Mouse (Mus musculus): Measurements from ENCODE around the gene Them7. TPM values are rescaled to one million over a fixed set of nuclear protein-coding genes. Genes with fewer than 3 reads are reported as not detected.
A peak's percentile ranks its signal among the peaks of the same experiment; 100 is the strongest.

Them7 gene
- polyA plus RNA-seq, 1 experiment from 2014 or later: 0.17 TPM

- Histone ChIP-seq H3K4me3 (ENCODE audit: low read depth, low read length) (no peak overlapping the region), H3K4me2 (replicated peaks; ENCODE audit: low read depth, low read length) (no peak overlapping the region), H3K27ac (ENCODE audit: low read depth, low read length) (no peak overlapping the region), H3K9ac (ENCODE audit: low read depth, low read length) (no peak overlapping the region), H3K27me3 (ENCODE audit: control insufficient read depth, insufficient read depth, low read length) (peaks cover 2% of the 10 kb centered on the region; the same call in 1 of the 2 replicates), H3K4me1 (replicated peaks; ENCODE audit: control insufficient read depth, insufficient read depth, low read length) (no peaks in the 10 kb centered on the region), H3K36me3 (ENCODE audit: control insufficient read depth, insufficient read depth, low read length) (no peaks in the 10 kb centered on the region), H3K9me3 (ENCODE audit: control insufficient read depth, low read length) (no peaks in the 10 kb centered on the region)
- WGBS: 77% methylated on average over 2 of the region's 2 CpGs
- ATAC-seq (ENCODE audit: low FRiP score) (no peak), DNase-seq (ENCODE audit: low spot score) (no peak)
Observed at GRCm38 (mm10) chr2:105335661-105336060, 111.5 kb downstream of the Them7 start.

DNA sequence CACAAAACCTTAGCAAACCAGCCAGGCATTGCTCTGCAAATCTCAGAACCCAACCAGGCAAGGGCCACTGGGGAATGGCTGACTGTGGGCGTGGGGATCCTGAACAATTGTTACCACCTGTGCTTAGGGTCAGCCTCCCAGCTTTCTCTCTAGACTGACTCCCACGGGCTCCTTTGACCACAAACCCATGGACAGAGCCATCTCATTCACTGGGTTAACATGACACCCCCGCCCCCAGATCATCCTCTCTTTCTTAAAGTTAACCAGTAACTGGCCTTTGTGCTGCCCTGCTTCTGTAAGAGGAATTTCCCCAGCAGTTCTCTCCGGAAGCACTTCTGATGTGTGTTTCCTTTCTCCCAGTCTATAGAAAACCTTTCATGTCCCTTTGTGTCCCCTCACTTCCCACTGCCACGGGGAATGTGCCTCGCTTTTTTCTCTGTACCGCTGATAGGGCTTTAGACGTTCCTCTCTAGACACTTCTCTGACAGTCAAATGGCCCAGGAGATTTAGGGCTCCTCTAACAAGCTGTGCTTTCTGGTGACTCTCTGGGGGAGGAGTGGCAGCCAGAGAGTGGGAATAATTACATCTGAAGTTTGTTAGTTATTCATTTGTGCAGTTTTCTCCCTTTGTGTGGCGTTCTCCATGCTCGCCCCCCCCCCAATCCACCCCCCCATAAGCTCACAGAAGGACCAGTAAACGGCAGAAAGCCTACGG, 112.4 kb downstream of the Them7 start:
- Histone ChIP-seq H3K4me2 (replicated peaks; ENCODE audit: low read depth, low read length) (no peak overlapping the region), H3K9me3 (ENCODE audit: control insufficient read depth, low read length) (no peaks in the 10 kb centered on the region), H3K4me3 (ENCODE audit: low read depth, low read length) (no peak overlapping the region), H3K9ac (ENCODE audit: low read depth, low read length) (no peak overlapping the region), H3K4me1 (replicated peaks; ENCODE audit: control insufficient read depth, insufficient read depth, low read length) (no peaks in the 10 kb centered on the region), H3K27ac (ENCODE audit: low read depth, low read length) (no peak overlapping the region), H3K27me3 (ENCODE audit: control insufficient read depth, insufficient read depth, low read length) (peaks cover 2% of the 10 kb centered on the region; the same call in 1 of the 2 replicates), H3K36me3 (ENCODE audit: control insufficient read depth, insufficient read depth, low read length) (no peaks in the 10 kb centered on the region)
- no peak for ATAC-seq (ENCODE audit: low FRiP score)
- no peak for DNase-seq (ENCODE audit: low spot score)
- WGBS: 21% methylated on average over 12 of the region's 12 CpGs

- no peaks in the 10 kb centered on the region for H3K27me3 ChIP-seq (ENCODE audit: control insufficient read depth, insufficient read depth, low read length)
- no peak for DNase-seq (ENCODE audit: low spot score)
- no peaks in the 10 kb centered on the region for H3K4me1 ChIP-seq (replicated peaks; ENCODE audit: control insufficient read depth, insufficient read depth, low read length)
- H3K27ac ChIP-seq (ENCODE audit: low read depth, low read length): no peak overlapping the region
- WGBS: 32% methylated on average over 8 of the region's 8 CpGs
- no peak overlapping the region for H3K4me3 ChIP-seq (ENCODE audit: low read depth, low read length)
- H3K9ac ChIP-seq (ENCODE audit: low read depth, low read length): no peak overlapping the region
- H3K4me2 ChIP-seq (replicated peaks; ENCODE audit: low read depth, low read length): no peak overlapping the region
- no peaks in the 10 kb centered on the region for H3K36me3 ChIP-seq (ENCODE audit: control insufficient read depth, insufficient read depth, low read length)
- no peaks in the 10 kb centered on the region for H3K9me3 ChIP-seq (ENCODE audit: control insufficient read depth, low read length)
- ATAC-seq (ENCODE audit: low FRiP score): no peak
Observed at GRCm38 (mm10) chr2:105337171-105337875, 113.2 kb downstream of the Them7 start.

- Histone ChIP-seq H3K27ac (ENCODE audit: low read depth, low read length) (no peak overlapping the region), H3K4me2 (replicated peaks; ENCODE audit: low read depth, low read length) (no peak overlapping the region), H3K4me1 (replicated peaks; ENCODE audit: control insufficient read depth, insufficient read depth, low read length) (no peaks in the 10 kb centered on the region), H3K36me3 (ENCODE audit: control insufficient read depth, insufficient read depth, low read length) (no peaks in the 10 kb centered on the region), H3K9me3 (ENCODE audit: control insufficient read depth, low read length) (no peaks in the 10 kb centered on the region), H3K27me3 (ENCODE audit: control insufficient read depth, insufficient read depth, low read length) (no peaks in the 10 kb centered on the region), H3K4me3 (ENCODE audit: low read depth, low read length) (no peak overlapping the region), H3K9ac (ENCODE audit: low read depth, low read length) (no peak overlapping the region)
- 64% methylated on average over 3 of the region's 3 CpGs for WGBS
- no peak for ATAC-seq (ENCODE audit: low FRiP score)
- peak; percentile 34 for DNase-seq (ENCODE audit: low spot score)
Observed at GRCm38 (mm10) chr2:105339993-105340392, 115.9 kb downstream of the Them7 start.

GRCm38 (mm10) chr2:105348886-105349285, 124.8 kb downstream of the Them7 start:
- Histone ChIP-seq H3K9ac (ENCODE audit: low read depth, low read length) (no peak overlapping the region), H3K4me3 (ENCODE audit: low read depth, low read length) (no peak overlapping the region), H3K27ac (ENCODE audit: low read depth, low read length) (no peak overlapping the region), H3K4me1 (replicated peaks; ENCODE audit: control insufficient read depth, insufficient read depth, low read length) (no peaks in the 10 kb centered on the region), H3K9me3 (ENCODE audit: control insufficient read depth, low read length) (no peaks in the 10 kb centered on the region), H3K4me2 (replicated peaks; ENCODE audit: low read depth, low read length) (no peak overlapping the region), H3K36me3 (ENCODE audit: control insufficient read depth, insufficient read depth, low read length) (no peaks in the 10 kb centered on the region), H3K27me3 (ENCODE audit: control insufficient read depth, insufficient read depth, low read length) (no peaks in the 10 kb centered on the region)
- DNase-seq (ENCODE audit: low spot score): no peak
- no peak for ATAC-seq (ENCODE audit: low FRiP score)
- 81% methylated on average over 6 of the region's 6 CpGs for WGBS

- no peak overlapping the region for H3K4me3 ChIP-seq (ENCODE audit: low read depth, low read length)
- no peak for DNase-seq (ENCODE audit: low spot score)
- 61% methylated on average over 5 of the region's 5 CpGs for WGBS
- ATAC-seq (ENCODE audit: low FRiP score): no peak
- no peaks in the 10 kb centered on the region for H3K36me3 ChIP-seq (ENCODE audit: control insufficient read depth, insufficient read depth, low read length)
- no peaks in the 10 kb centered on the region for H3K4me1 ChIP-seq (replicated peaks; ENCODE audit: control insufficient read depth, insufficient read depth, low read length)
- H3K9me3 ChIP-seq (ENCODE audit: control insufficient read depth, low read length): no peaks in the 10 kb centered on the region
- no peak overlapping the region for H3K9ac ChIP-seq (ENCODE audit: low read depth, low read length)
- H3K4me2 ChIP-seq (replicated peaks; ENCODE audit: low read depth, low read length): no peak overlapping the region
- H3K27me3 ChIP-seq (ENCODE audit: control insufficient read depth, insufficient read depth, low read length): no peaks in the 10 kb centered on the region
- H3K27ac ChIP-seq (ENCODE audit: low read depth, low read length): no peak overlapping the region
Observed at GRCm38 (mm10) chr2:105356791-105357190, 132.7 kb downstream of the Them7 start.

- Histone ChIP-seq H3K9ac (ENCODE audit: low read depth, low read length) (no peak overlapping the region), H3K4me2 (replicated peaks; ENCODE audit: low read depth, low read length) (no peak overlapping the region), H3K4me1 (replicated peaks; ENCODE audit: control insufficient read depth, insufficient read depth, low read length) (no peaks in the 10 kb centered on the region), H3K36me3 (ENCODE audit: control insufficient read depth, insufficient read depth, low read length) (no peaks in the 10 kb centered on the region), H3K9me3 (ENCODE audit: control insufficient read depth, low read length) (no peaks in the 10 kb centered on the region), H3K27ac (ENCODE audit: low read depth, low read length) (no peak overlapping the region), H3K4me3 (ENCODE audit: low read depth, low read length) (no peak overlapping the region), H3K27me3 (ENCODE audit: control insufficient read depth, insufficient read depth, low read length) (no peaks in the 10 kb centered on the region)
- ATAC-seq (ENCODE audit: low FRiP score) (no peak), DNase-seq (ENCODE audit: low spot score) (no peak)
- 84% methylated on average over 3 of the region's 3 CpGs for WGBS
Observed at GRCm38 (mm10) chr2:105358040-105358439, 133.9 kb downstream of the Them7 start.

GRCm38 (mm10) chr2:105367623-105368022, 143.5 kb downstream of the Them7 start:
- no peak for DNase-seq (ENCODE audit: low spot score)
- Histone ChIP-seq H3K27me3 (ENCODE audit: control insufficient read depth, insufficient read depth, low read length) (no peaks in the 10 kb centered on the region), H3K4me2 (replicated peaks; ENCODE audit: low read depth, low read length) (no peak overlapping the region), H3K9ac (ENCODE audit: low read depth, low read length) (no peak overlapping the region), H3K9me3 (ENCODE audit: control insufficient read depth, low read length) (no peaks in the 10 kb centered on the region), H3K36me3 (ENCODE audit: control insufficient read depth, insufficient read depth, low read length) (no peaks in the 10 kb centered on the region), H3K27ac (ENCODE audit: low read depth, low read length) (no peak overlapping the region), H3K4me1 (replicated peaks; ENCODE audit: control insufficient read depth, insufficient read depth, low read length) (no peaks in the 10 kb centered on the region), H3K4me3 (ENCODE audit: low read depth, low read length) (no peak overlapping the region)
- 29% methylated on average over 4 of the region's 4 CpGs for WGBS
- ATAC-seq (ENCODE audit: low FRiP score): no peak

DNA sequence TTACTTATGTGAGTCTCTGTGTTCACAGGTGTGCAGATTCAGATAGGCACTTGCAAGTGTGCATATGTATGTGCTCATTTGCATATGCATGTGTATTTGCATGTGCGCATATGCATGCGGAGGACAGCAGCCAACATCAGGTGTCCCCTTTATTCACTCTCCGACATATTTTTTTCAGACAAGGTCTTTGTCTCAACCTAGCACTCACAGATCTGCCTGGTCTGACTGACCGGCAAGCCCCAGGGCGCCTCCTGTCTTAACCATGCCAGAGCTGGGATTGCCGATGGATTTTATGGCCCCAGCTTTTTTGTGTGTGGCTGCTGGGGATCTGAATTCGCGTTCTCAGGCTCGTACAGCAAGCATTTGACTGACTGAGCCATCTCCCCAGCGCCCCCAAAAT, 146.1 kb downstream of the Them7 start:
- Histone ChIP-seq H3K4me2 (replicated peaks; ENCODE audit: low read depth, low read length) (peak overlapping the region; percentile 0), H3K27ac (ENCODE audit: low read depth, low read length) (no peak overlapping the region), H3K4me3 (ENCODE audit: low read depth, low read length) (no peak overlapping the region), H3K27me3 (ENCODE audit: control insufficient read depth, insufficient read depth, low read length) (no peaks in the 10 kb centered on the region), H3K9ac (ENCODE audit: low read depth, low read length) (no peak overlapping the region), H3K36me3 (ENCODE audit: control insufficient read depth, insufficient read depth, low read length) (no peaks in the 10 kb centered on the region), H3K4me1 (replicated peaks; ENCODE audit: control insufficient read depth, insufficient read depth, low read length) (no peaks in the 10 kb centered on the region), H3K9me3 (ENCODE audit: control insufficient read depth, low read length) (no peaks in the 10 kb centered on the region)
- no peak for ATAC-seq (ENCODE audit: low FRiP score)
- 9% methylated on average over 10 of the region's 10 CpGs for WGBS
- DNase-seq (ENCODE audit: low spot score): peak; percentile 14
